Mouse (Mus musculus) limb, embryonic 11.5 days (tissue): Measurements from ENCODE around the gene Paf1. TPM values are rescaled to one million over a fixed set of nuclear protein-coding genes. Genes with fewer than 3 reads are reported as not detected.
A peak's percentile ranks its signal among the peaks of the same experiment; 100 is the strongest.

Source experiments
- ATAC-seq: fragments of 200-750 bp; cut with Nextera tagmentation; 2 replicates; pipeline ENCODE4 v1.8.0; 2017; ENCODE audit warnings: low read depth; ENCODE audit not compliant: insufficient number of reproducible peaks, low FRiP score, low TSS enrichment
- DNase-seq: peaks from one replicate; pipeline ENCODE4 v3.0.0-alpha.2; 2015; ENCODE audit warnings: low spot score
- H3K27ac ChIP-seq: fragments of 300-500 bp; sonication (generic); replicated peaks from 2 replicates; pipeline ENCODE4 v1.5.1; 2014; ENCODE audit warnings: low read depth, mild to moderate bottlenecking, low read length
- H3K27me3 ChIP-seq: fragments of 300-500 bp; sonication (generic); 2 replicates; pipeline ENCODE4 v1.6.1; 2014; ENCODE audit warnings: mild to moderate bottlenecking, low read length, mixed read lengths; ENCODE audit not compliant: control insufficient read depth, insufficient read depth
- H3K36me3 ChIP-seq: fragments of 300-500 bp; sonication (generic); 2 replicates; pipeline ENCODE4 v1.6.1; 2014; ENCODE audit warnings: mild to moderate bottlenecking, low read length, moderate library complexity, mixed read lengths; ENCODE audit not compliant: control insufficient read depth, insufficient read depth
- H3K4me1 ChIP-seq: fragments of 300-500 bp; sonication (generic); 2 replicates; pipeline ENCODE4 v1.6.1; 2014; ENCODE audit warnings: low read length, mixed read lengths; ENCODE audit not compliant: control insufficient read depth, insufficient read depth
- H3K4me2 ChIP-seq: fragments of 300-500 bp; sonication (generic); 2 replicates; pipeline ENCODE4 v1.6.1; 2014; ENCODE audit warnings: low read depth, mild to moderate bottlenecking, moderate library complexity; ENCODE audit not compliant: severe bottlenecking
- H3K4me3 ChIP-seq: fragments of 300-500 bp; sonication (generic); 2 replicates; pipeline ENCODE4 v1.5.1; 2014; ENCODE audit warnings: low read depth, low read length
- H3K9ac ChIP-seq: fragments of 300-500 bp; sonication (generic); 2 replicates; pipeline ENCODE4 v1.6.1; 2014; ENCODE audit warnings: mild to moderate bottlenecking, low read length
- H3K9me3 ChIP-seq: fragments of 300-500 bp; sonication (generic); 2 replicates; pipeline ENCODE4 v1.6.1; 2016; ENCODE audit warnings: low read length; ENCODE audit not compliant: control insufficient read depth
- WGBS: fragments of 180-500 bp; shearing (Covaris S2); extraction: QIAGEN DNeasy Blood & Tissue Kit; methylation state at CpG from one replicate; pipeline ENCODE4 v1.1.7; 2014; 5-methylcytosine and 5-hydroxymethylcytosine counted together
- polyA plus RNA-seq: library from polyadenylated mRNA; unstranded; fragments of >200 nt; fragmentation: Nextera tagmentation; extraction: Ambion mirVana; gene quantifications from 2 replicates; pipeline ENCODE4 v1.2.1, GENCODE M21; 2014

Gene Paf1
- polyA plus RNA-seq, 1 experiment from 2014 or later, result 83.5 TPM

DNA sequence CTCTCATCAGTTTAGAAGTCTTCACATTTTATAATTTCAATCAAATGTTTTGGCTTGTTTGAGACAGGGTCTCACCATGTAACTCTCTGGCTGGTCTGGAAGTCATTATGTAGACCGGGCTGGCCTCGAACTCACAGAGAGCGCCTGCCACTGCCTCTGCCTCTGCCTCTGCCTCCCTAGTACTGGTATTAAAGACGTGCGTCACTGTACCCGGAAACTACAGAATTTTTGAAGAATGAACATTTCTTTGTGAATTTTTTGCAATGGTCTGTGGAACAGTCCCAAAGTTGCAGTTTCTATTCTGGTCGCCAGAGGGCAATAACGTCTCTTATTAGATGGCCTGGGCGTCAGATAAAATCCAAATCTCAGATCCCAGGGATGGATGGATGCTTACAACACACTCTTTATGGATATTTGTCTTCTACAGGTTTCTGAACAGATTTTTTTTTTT lies 19.6 kb upstream of the Paf1 start:
- under 1% methylated on average over 9 of the region's 9 CpGs for whole genome bisulfite sequencing
- H3K27me3 ChIP-seq, result no peaks in the 10 kb centered on the region
- peaks cover 23% of the 10 kb centered on the region for H3K4me1 ChIP-seq
- peak overlapping the region; percentile 52 for H3K9ac ChIP-seq
- DNase-seq, result peak; percentile 87
- H3K4me2 ChIP-seq, result peak overlapping the region; percentile 47
- ATAC-seq, result peak; percentile 7; the same call in 1 of the 2 replicates
- no peaks in the 10 kb centered on the region; the same call in 1 of the 2 replicates for H3K36me3 ChIP-seq
- 0 out of 2 replicates have a peak overlapping the region, but pooled peaks have one; percentile 47 for H3K27ac ChIP-seq
- no peaks in the 10 kb centered on the region for H3K9me3 ChIP-seq
- peak overlapping the region; percentile 81 for H3K4me3 ChIP-seq

DNA sequence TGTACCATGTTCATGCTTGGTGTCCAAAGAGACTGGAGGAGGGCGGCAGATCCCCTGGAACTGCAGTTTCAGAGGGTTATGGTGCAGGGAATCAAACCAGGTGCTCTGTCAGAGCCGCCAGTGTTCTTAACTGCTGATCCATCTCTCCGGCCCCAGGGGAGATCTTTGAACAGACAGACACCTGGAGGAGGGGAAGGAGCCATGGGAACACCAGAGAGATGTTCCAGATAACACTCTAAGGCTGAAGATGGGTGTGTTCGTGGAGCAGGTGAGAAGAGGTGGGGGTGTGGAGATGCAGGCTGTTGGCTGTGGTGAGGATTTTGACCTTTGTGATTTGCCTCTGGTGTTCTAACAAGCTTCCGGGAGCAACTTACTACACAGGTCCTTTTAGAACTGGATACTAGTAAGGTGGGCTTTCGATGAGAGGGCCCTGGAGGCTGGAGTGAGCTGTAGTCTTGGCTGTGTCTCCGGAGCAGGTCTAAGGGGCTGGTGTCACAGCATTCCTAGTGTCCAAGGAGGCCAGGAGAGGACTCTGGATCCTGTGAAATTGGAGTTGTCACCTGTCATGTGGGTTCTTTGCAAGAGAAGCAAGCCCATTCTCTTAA lies 18.8 kb upstream of the Paf1 start:
- no peak overlapping the region for H3K9ac ChIP-seq

DNA sequence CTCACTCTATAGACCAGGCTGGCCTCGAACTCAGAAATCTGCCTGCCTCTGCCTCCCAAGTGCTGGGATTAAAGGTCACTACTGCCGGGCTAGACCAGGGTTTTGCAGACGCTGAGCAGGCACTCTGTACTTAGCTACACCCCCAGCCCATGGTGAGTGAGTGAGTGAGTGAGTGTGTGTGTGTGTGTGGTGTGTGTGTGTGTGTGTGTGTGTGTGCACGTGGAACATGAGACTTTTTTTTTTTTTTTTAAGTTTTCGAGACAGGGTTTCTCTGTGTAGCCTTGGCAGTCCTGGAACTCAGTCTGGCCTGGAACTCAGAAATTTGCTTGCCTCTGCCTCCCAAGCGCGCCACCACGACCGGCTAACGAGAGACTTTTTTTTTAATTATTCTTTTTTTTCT lies 18.1 kb upstream of the Paf1 start:
- 81% methylated on average over 10 of the region's 10 CpGs for WGBS
- Histone ChIP-seq H3K27ac (peak overlapping the region; percentile 96), H3K4me2 (peak overlapping the region; percentile 74; the same call in 1 of the 2 replicates), H3K27me3 (no peaks in the 10 kb centered on the region), H3K36me3 (no peaks in the 10 kb centered on the region), H3K9me3 (no peaks in the 10 kb centered on the region), H3K4me1 (peaks cover 34% of the 10 kb centered on the region), H3K4me3 (no peak overlapping the region; the same call in 1 of the 2 replicates), H3K9ac (peak overlapping the region; percentile 57; the same call in 1 of the 2 replicates)
- ATAC-seq, result no peak
- DNase-seq, result no peak

More for the DNA sequence above, 18.8 kb upstream of the Paf1 start:
- Histone ChIP-seq H3K9me3 (no peaks in the 10 kb centered on the region), H3K36me3 (no peaks in the 10 kb centered on the region), H3K4me3 (no peak overlapping the region), H3K4me2 (no peak overlapping the region), H3K27ac (no peak overlapping the region), H3K4me1 (peaks cover 30% of the 10 kb centered on the region), H3K27me3 (no peaks in the 10 kb centered on the region)
- 81% methylated on average over 7 of the region's 7 CpGs for WGBS
- ATAC-seq (no peak), DNase-seq (no peak)

DNA sequence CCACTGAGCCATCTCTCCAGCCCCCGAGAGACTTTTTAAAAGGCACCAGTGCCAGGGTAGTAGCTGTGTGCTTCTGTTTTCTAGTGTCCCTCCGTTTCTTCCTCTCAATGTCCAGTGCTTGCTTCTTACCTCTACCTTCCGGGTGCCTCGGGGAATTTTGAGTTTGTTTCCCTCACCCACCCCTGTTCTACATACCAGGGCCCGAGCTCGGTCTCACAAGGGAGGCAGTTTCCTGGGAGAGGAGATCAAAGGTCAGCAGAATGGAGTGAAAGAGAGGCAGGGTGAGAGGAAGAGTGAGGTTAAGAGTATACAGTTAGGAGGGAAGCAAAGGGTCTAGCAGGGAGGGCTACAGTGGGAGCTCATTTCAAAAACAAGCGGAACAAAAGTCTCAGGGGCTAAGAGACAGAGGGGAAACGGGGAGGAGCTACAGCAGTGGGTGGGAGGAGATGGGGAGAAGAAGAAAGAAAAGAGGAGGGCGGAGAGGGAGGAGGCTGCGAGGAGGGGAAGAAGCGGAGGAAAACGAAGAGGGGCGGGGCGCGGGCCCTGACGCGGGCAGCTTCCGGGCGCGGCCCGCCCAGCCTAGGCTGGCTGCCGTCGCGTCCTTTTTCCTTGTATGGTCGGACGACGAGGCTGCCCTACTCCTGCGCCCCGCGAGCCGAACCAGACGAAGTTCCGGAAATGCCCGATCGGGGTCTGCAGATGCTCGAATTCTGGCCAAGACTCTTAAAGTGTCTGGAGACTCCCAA lies 17.4 kb upstream of the Paf1 start:
- ATAC-seq, result peak; percentile 45
- H3K4me2 ChIP-seq, result peak overlapping the region; percentile 74
- WGBS, result 2% methylated on average over 29 of the region's 36 CpGs

DNA sequence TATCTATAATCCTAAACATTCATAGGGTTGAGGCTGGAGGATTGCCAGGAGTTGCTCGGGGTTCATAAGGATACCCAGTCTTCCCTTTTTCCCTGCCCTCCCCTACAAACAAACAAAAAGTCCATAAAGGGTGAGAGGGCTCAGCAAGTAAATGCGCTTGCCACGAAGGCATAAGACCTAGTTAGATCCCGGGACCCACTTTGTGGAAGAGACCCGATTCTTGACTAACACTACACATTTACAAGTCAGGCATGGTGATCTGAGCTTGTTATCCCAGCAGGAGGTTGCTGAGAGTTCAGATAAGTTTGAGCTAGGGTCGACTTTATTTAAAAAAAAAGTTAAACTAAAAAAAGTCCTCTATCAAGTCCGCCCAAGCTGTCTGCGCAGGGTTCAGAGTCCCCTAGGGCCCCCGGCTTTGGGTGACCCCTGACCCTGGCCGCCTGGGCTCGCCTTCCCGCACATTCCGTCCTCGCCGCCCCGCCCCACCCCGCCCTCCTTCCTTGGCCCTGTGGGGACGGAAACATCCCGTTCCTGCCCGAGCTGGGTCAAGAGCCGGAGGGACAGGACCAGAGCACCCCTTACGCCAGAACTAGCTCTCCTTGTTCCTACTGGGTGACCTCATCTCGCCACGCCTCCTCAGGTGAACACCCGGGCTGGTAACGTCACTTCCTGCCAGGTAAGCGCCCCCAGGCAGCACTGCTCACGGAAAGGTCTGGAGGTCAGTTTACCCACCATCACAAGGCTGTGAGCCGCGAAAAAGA lies 16.6 kb upstream of the Paf1 start:
- WGBS, result 2% methylated on average over 30 of the region's 30 CpGs
- H3K9ac ChIP-seq, result peak overlapping the region; percentile 57
- H3K36me3 ChIP-seq, result no peaks in the 10 kb centered on the region
- ATAC-seq, result no peak
- peak overlapping the region; percentile 30 for H3K4me3 ChIP-seq
- no peaks in the 10 kb centered on the region for H3K27me3 ChIP-seq
- peaks cover 31% of the 10 kb centered on the region for H3K4me1 ChIP-seq
- H3K4me2 ChIP-seq, result peak overlapping the region; percentile 74
- peak overlapping the region; percentile 96 for H3K27ac ChIP-seq
- H3K9me3 ChIP-seq, result no peaks in the 10 kb centered on the region
- DNase-seq, result peak; percentile 74

More for the DNA sequence above, 17.4 kb upstream of the Paf1 start:
- H3K4me3 ChIP-seq, result peak overlapping the region; percentile 30
- H3K9me3 ChIP-seq, result no peaks in the 10 kb centered on the region
- H3K27ac ChIP-seq, result peak overlapping the region; percentile 96
- H3K9ac ChIP-seq, result peak overlapping the region; percentile 57
- peak; percentile 93 for DNase-seq
- H3K4me1 ChIP-seq, result peaks cover 33% of the 10 kb centered on the region
- no peaks in the 10 kb centered on the region for H3K27me3 ChIP-seq
- no peaks in the 10 kb centered on the region for H3K36me3 ChIP-seq

DNA sequence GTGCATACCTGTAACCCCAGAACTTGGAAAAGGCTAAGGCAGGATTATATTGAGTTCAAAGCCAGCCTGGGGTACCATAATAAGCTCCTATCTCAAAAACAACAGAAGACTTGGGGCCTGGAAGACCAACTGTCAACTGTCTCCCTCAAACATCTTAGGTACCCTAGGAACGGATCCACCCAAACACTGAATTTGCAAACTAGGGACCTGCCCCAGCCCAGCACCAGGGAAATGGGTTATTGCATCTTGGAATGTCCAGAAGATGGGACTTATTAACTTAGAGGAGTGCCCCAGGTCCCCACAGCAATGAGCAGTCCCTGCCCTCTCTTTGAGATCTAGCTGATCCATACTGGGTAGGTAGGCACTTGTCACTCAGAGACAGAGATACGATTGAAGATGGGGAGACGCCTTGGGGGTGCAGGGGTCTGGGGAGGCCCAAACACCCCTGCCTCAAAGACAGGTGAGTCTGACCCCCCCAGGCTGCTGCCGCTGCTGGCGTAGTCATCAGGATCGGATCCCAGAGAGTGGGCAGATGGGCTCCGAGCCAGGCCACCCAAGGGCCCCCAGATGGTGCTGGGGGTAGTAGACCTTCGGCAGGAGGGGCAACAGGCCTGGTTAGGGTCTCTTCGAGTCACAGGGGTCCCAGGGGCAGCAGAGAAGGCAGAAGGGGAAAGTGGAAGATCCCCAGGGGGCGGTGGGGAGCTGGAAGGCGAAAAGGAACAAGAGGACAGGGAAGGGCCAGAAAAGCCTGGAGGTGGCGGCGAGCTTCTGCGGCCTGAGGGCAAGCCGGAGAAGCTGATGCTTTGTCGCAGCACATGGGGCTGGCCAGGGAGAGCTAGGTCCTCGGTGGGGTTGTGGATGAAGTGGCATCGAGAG lies 15.3 kb upstream of the Paf1 start:
- Histone ChIP-seq H3K27ac (no peak overlapping the region), H3K4me2 (peak overlapping the region; percentile 96), H3K9ac (no peak overlapping the region), H3K27me3 (no peaks in the 10 kb centered on the region), H3K36me3 (no peaks in the 10 kb centered on the region), H3K4me1 (peaks cover 42% of the 10 kb centered on the region), H3K4me3 (peak overlapping the region; percentile 64), H3K9me3 (no peaks in the 10 kb centered on the region)
- DNase-seq (no peak), ATAC-seq (no peak)
- WGBS, result 75% methylated on average over 18 of the region's 18 CpGs

DNA sequence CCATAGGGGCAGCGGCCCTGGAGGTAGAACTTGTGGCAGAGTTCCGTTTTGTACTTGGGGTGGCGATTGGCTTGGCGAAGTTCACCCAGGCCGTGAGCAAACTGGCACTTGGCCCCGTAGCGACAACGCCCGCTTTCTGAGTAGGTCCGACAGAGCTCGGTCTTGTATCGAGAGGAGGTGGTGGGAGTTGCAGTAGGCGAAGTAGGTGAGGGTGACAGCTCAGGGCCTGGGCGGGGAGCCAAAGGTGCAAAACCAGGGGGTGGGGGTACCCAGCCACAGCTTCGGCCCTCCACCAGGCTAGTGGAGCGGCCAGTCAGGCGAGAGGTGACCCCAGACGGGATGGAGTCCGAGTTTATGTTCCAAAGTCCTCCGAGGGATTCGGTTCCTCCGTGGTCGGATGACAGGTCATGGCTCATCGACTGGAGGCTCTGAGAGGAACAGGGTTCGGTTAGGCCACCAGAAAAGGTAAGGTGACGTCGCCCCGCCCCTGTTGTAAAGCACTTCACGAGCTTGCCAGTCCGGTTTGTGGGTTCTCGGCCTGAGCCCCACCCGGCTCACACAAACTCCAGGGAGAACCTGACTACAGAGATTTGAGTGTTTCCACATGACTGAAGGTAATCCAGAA lies 14.6 kb upstream of the Paf1 start:
- Histone ChIP-seq H3K27me3 (no peaks in the 10 kb centered on the region), H3K27ac (no peak overlapping the region), H3K4me3 (peak overlapping the region; percentile 64), H3K36me3 (no peaks in the 10 kb centered on the region), H3K9me3 (no peaks in the 10 kb centered on the region), H3K4me2 (peak overlapping the region; percentile 96), H3K9ac (peak overlapping the region; percentile 78), H3K4me1 (peaks cover 49% of the 10 kb centered on the region)
- DNase-seq (no peak), ATAC-seq (no peak)
- whole genome bisulfite sequencing, result 40% methylated on average over 32 of the region's 32 CpGs
